Mouse (Mus musculus) retina, postnatal 1 day (tissue): ENCODE results near the gene Fam241b.
A peak's percentile ranks its signal among the peaks of the same experiment; 100 is the strongest.

Experiments used
- DNase-seq: peaks from one replicate; pipeline ENCODE4 v3.0.0-alpha.2; 2012

Gene Fam241b

DNA sequence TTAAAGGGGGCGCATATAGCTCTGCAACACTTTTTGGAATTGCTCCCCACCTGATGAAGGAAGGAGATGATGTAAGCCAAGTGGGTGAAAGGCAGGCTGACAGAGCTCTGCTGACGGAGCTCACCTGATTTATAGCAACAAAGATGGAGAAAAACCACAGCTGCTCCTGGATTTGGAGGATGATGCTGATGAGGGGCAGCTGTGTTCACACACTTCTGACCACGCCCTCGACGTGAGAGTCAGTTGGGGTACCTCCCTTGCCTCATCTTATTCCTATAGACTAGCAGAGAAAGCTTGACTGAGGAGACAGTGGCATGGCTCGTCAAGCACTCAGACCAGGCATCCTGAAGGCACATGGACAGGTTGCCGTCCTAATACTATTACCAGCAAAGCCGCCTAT is at the start of gene Fam241b:
TSS of gene Fam241b (minus strand) at position 101 of the 400 bp plus-strand sequence.
- DNase-seq, result no peak

- DNase-seq, result no peak
Observed at GRCm38 (mm10) chr10:62192701-62193157, 49.0 kb upstream of the Fam241b start.

DNA sequence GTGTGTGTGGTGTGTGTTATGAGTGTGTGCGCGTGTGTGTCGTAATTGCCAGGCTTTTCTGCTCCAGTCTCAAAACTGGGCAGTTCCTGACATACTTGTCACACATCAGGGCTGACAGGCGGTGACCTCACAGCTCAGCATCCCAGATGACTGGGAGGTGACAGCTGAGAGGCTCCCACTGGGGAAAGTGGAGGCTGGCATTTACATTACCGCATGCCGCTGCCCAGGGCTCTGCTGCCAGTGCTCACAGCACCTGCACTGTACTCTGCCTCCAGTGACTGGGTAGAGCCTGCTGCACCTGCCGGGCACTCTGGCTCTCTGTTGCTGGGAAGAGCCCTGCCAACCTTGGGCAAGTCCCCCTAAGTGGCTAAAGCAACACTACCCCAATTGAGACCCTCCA is 47.1 kb upstream of the Fam241b start:
- no peak for DNase-seq

DNA sequence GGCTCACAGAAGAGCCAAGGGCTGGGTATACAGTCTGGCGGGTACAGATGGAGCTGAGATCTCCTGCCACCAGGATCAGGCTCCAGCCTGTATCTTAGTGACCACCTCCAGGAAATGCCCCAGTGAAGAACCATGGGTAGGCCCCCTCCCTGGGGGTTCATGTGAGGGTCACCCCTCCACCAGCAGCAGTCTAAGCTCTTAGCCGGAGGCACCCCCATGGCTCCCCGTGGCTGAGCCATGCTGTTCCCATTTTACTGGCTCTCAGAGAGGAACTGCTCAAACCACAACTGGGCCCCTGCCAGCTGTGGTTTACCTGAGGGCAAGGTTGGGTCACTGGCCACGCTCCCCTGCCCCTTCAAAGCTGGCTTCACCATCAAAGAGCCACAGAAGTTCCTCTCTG is 46.2 kb upstream of the Fam241b start:
- DNase-seq, result no peak

- no peak for DNase-seq
Observed at GRCm38 (mm10) chr10:62189303-62189702, 45.6 kb upstream of the Fam241b start.

GRCm38 (mm10) chr10:62186882-62187281 is 43.2 kb upstream of the Fam241b start:
- DNase-seq, result peak; percentile 78

DNA sequence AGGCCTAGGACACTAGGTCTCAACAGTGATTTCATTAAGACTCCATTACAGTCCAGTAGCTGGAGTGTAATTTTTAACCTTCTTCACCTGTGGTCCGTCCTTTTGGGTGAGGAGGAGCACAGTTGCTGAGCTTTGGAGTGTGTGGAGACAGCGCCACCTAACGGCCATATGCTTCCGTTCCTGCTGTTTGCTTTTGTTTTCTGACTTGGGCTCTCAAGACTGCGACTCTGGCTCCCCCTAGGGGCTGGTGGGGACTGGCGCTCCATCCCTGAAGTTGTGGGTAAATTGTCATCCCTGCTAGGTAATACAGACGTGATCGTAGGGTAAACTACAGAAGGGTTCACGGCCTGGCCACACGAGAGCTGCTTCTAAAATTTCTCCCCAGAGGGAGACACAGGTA is 39.3 kb upstream of the Fam241b start:
- peak; percentile 96 for DNase-seq

GRCm38 (mm10) chr10:62182471-62183014 is 38.8 kb upstream of the Fam241b start:
- no peak for DNase-seq

- DNase-seq, result peak; percentile 58
Observed at GRCm38 (mm10) chr10:62181701-62182100, 38.0 kb upstream of the Fam241b start.

DNA sequence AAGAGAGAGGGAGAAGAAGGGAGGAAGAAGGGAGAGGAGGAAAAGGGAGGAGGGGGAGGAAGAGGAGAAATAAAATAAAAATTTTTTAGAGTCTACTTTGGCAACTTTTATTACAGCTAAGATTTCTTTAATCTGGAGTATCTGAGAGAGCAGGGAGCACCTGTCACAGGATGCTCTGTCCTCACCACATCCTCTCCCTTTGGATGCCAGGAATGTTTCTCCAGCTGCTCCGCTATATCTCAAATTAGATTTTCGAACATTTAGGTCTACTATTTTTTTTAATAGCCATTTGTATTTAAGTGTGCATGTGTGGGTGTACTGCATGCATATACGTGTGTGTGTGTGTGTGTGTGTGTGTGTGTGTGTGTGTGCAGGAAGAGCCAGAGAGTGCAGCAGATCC is 36.2 kb upstream of the Fam241b start:
- DNase-seq, result no peak

DNA sequence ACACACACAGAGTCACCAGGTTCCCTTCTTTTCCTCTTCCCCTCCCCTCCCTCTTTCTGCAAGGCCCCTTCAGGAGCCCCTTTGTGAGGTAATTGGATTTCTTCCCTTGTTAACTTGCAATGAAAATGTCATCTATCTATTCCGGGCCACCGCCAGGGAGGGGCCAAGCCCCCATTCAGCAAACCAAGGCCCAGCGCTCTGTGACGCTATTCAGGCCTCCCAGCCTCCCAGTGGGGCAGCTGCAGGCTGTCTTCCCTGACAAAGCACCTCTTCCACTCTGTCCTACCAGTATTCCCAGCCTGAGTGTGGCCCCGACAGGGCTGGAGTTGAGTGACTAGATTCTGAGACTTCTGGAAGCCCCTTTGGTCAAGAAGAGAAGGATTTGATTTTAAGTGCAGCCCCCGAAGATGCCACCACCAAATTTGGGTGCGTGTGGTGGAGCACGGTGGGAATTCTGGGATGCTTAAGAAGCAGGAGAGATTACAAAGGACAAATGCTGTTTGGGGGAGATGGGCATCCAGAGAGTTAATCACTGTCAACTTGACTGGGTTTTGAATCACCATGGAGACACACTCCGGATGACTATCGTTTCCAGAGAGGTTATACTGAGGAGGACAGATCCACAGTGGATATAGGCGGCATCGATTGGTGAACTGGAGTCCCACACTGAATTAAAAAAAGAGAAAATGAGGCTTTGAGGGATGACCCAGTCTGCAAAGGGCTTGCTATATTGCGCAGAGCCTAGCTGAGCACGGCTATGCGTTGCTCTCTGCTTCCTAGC is 31.0 kb upstream of the Fam241b start:
- peak; percentile 77 for DNase-seq

DNA sequence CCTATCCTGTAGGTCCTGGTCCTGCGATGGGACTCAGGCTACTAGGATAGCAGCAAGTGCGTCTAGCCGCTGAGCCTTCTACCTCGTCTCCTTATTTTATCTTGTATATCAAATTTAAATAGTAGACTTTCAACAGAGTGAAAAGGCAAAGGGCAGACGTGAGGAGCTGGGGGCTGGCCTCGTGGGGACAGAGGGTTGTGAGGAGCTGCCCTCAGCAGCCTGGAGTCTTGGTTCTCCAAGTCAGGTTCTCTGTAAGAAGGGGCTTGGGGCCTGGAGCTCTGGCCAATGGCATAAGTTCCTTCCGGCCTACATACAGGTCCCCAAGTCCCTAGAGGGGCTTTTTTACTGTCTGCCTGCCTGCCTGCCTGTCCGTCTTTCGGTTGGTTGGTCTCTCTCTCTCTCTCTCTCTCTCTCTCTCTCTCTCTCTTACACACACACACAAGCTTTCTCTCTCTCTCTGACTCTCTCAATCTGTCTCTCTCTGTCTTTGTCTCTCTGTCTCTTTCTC is 30.3 kb upstream of the Fam241b start:
- peak; percentile 51 for DNase-seq

DNA sequence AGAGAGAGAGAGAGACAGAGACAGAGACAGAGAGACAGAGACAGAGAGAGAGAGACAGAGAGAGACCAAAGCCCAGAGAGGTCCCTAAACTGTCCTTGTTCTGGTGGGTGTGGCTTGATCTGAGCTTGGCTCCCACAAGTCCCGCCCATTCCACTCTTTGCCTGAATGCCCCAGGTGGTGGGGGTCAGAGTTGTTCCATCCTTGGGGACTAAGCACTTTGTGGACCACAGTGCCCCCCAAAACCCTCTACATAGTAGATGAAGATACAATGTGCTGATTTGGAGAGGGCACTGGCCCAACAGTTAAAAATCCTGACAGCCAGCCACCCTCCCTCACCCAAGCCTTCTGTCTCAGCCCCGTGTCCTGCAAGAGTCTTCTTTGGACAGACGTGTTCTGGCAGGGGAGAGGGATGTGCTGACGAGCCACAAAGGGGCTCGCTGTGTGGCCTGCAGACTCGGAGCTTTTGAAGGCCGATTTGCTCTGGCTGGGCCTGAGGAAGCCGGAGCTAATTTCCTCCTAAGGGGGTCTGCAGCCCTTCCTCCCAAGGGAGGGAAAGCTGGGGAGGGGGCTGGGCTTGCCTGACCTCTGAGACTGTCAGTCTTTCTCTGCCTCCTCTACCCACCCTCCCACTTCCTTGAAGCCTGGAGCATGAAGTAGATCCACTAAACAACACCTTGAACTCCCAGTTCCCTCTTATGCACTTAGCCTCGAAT is 29.3 kb upstream of the Fam241b start:
- DNase-seq, result peak; percentile 52

DNA sequence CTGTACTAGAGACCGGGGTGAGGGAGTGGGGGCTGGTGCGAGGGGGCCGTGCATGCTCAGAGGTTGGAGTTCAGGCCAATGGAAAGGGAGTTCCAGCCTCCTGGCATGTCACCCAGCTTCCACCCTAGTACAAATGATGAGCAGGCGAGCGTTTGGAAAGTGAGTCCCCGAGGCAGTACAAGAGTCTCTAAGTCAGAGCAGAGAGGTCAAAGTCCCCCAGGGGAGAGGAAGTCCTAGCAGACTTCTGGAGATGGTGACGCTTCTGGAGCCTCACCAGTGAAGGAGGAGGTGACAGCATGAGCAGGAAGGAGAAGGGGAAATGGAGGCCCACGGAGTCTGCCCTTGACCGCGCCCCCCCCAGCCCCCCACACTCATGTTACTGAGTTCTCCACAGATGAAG is 18.7 kb upstream of the Fam241b start:
- DNase-seq, result no peak

GRCm38 (mm10) chr10:62149929-62150328 is 6.2 kb upstream of the Fam241b start:
- no peak for DNase-seq

DNA sequence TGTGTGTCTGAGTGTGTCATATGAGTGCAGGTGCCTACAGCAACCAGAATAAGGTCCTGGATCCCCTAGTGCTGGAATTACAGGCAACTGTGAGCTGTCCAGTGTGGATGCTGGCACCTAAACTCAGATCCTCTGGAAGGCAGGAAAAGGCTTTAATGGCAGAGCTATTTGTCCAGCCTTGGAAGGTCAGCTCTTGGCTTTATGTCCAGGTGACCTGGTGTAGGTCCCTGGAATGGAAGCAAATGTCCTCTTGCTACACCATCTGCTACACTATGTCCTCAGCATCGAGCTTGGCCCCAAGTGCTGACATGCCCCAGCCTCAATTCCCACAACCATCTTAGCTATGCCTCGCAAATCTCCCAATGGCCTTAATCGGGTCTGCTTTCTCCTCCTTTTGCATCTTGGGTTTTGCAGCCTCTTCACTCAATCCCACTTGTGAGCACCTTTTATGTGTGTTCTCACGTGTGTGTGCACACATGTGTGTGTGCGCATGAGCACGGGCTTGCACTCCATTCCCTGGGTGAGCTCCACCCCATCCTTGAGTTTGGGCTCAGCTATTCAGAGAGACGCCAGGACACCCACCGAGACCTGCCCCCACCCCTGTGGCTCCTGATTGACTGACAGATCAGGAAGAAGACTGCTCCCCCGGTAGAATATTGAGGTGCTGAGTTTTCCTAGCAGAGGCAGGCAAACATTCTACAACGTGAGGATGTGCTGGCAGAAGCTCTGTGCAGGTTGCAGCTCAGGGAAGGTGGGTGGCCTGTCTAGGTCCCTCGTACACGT is 3.9 kb upstream of the Fam241b start:
- DNase-seq, result no peak

DNA sequence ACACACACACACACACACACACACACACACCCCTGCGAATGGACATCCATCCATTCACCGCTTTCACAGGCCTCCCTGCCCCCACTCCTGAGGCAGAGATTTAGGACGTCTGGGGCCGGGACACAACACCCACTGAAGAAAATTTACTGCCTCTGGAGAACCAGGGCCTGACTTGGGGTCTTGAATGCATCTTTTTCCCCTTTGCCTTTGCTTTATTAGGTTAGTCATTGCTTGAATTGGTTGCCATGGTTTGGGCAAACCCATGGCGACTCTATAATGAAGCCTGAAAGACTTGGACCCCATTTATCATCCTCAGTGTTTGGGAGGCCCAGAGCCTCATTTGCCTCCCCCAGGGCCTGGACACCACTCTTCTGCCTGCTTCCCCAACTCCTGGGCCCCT is 2.2 kb upstream of the Fam241b start:
- DNase-seq, result no peak

DNA sequence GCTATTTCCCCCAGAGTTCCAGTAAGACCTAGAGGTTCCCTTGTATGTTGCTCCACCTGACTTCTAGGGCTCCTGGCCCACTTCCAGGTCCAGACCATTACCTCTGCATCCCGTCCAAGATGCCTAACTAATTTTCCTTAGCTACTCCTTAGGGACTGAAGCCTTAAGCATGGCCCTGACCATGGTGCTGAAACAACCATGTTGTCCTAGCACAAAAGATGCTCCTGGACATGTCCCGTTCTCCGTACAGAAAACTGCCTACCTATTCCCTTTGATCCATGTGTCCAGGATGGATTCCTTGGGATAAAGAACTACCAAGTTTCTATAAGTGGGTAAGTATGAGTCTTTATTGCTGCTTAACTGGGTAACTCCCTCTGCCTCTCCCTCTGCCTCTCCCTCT is 5.7 kb downstream of the Fam241b start:
- DNase-seq, result peak; percentile 40

GRCm38 (mm10) chr10:62137150-62137549 is 6.6 kb downstream of the Fam241b start:
- no peak for DNase-seq

DNA sequence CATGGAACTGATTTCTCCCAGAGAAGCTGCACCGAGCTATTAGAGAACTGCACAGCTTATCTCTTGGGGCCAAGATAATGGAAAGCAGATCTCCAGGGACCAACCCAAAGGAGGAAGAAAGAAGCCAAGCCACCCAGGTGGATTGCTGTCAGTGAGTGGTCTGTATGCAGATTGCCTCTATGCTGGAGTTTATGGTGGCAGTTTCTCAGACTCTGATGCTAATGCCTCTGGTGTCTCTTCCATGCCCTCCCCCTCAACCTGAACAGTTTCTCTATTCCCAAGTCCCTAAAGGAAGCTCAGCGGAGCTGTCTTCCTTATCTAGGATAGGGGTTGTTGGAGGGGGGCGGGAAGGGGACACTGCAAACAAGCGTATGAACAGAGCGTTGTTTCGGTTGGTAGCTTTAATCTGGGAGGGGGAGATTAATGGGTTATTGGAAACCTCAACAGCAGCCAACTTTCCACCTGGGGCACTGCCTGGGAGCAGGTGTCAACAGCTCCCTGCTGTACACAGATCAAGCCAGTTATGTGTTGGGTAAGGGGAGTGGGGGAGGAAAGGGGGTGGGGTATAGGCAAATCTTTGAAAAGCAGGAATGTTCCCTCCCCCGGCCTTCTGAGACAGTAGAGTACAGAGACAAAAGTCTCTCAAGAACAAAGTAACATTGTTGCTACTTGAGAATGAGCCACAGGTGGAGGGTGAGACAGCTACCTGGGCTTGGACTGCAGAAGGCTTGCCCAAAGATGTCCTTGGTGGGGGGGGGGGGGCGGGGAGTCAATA is 7.8 kb downstream of the Fam241b start:
- no peak for DNase-seq

DNA sequence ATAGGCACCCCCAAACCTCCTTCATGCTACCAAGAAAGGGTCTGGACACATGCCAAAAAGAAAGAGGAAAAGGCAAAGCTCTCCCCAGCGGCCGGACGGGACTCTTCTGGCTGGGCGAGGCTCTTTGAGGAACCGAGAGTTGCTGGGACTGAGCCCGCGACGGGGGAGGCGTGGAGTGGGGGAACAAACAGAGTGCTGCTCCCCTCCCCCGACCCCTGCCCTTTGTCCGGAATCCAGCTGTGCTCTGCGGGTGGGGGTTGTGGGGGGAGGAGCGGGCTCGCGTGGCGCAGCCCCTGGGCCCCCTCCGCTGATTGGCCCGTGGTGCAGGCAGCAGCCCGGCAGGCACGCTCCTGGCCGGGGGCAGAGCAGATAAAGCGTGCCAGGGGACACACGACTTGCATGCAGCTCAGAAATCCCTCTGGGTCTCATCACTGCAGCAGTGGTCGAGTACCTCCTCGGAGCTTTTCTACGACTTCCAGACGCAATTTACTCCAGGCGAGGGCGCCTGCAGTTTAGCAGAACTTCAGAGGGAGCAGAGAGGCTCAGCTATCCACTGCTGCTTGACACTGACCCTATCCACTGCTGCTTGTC is 10.9 kb downstream of the Fam241b start, which contains the start of gene Neurog3:
TSS of gene Neurog3 (plus strand) at position 400 of the 591 bp plus-strand sequence.
- DNase-seq, result no peak
